Mouse (Mus musculus) ES-Bruce4 (cell line): ENCODE measurements at regions not wholly inside any gene's neighbourhood (a gene's known extent, or its start where the extent isn't known, plus 50 kb on each side); places are given as distances from the start of the nearest gene placed in this dataset.

ENCODE experiments used
- CTCF ChIP-seq: IDR thresholded peaks from one replicate; pipeline ENCODE4 v1.8.1; 2011; ENCODE audit warnings: low read depth, low read length
- EP300 ChIP-seq: IDR thresholded peaks from 2 replicates; pipeline ENCODE4 v1.6.1; 2011; ENCODE audit warnings: low read depth, low read length; ENCODE audit not compliant: insufficient read depth
- POLR2A ChIP-seq: IDR thresholded peaks from one replicate; pipeline ENCODE4 v1.8.1; 2011; ENCODE audit warnings: low read length; ENCODE audit not compliant: insufficient read depth

- TF ChIP-seq CTCF: no peak
- TF ChIP-seq EP300: no peak
- TF ChIP-seq POLR2A: no peak
These were observed 90.5 kb downstream of the Zfp36l2 start for GRCm38 (mm10) chr17:84097286-84097685.
